Mouse (Mus musculus) G1E (cell line): ENCODE measurements around the gene Slc9a3r1.

ENCODE experiments used
- CTCF ChIP-seq: IDR thresholded peaks from 2 replicates; pipeline ENCODE4 v1.5.1; 2012; ENCODE audit warnings: low read depth, low read length, inconsistent platforms, mixed read lengths
- GATA1 ChIP-seq: IDR thresholded peaks from 2 replicates; pipeline ENCODE4 v1.6.1; 2012; ENCODE audit warnings: borderline replicate concordance, low read length, inconsistent platforms, mixed read lengths
- POLR2AphosphoS5 ChIP-seq: IDR thresholded peaks from 2 replicates; pipeline ENCODE4 v1.6.1; 2012; ENCODE audit warnings: low read depth, low read length, inconsistent platforms; ENCODE audit not compliant: insufficient replicate concordance

- TF ChIP-seq CTCF = no peak
- TF ChIP-seq POLR2AphosphoS5 = no peak
- no peak for TF ChIP-seq GATA1
These were observed 21.2 kb upstream of the Slc9a3r1 start for GRCm38 (mm10) chr11:115141970-115142369.
